Mouse (Mus musculus) heart, embryonic 16.5 days (tissue): ENCODE measurements at regions not wholly inside any gene's neighbourhood (a gene's known extent, or its start where the extent isn't known, plus 50 kb on each side); places are given as distances from the start of the nearest gene placed in this dataset.
"Not testable (repeated sequence)": the region's sequence is repeated elsewhere in the genome, so short reads cannot be mapped to it uniquely, and the experiment has no call there.

Source experiments
- ATAC-seq: fragments of 200-750 bp; cut with Nextera tagmentation; replicated peaks from 2 replicates; pipeline ENCODE4 v1.8.0; 2017; ENCODE audit warnings: moderate number of reproducible peaks; ENCODE audit not compliant: insufficient read depth, low FRiP score; ENCODE audit errors: extremely low read depth
- H3K27ac ChIP-seq: fragments of 300-500 bp; sonication (generic); 2 replicates; pipeline ENCODE4 v1.5.1; 2014; ENCODE audit warnings: mild to moderate bottlenecking, low read length, control low read depth, moderate library complexity
- H3K27me3 ChIP-seq: fragments of 300-500 bp; sonication (generic); 2 replicates; pipeline ENCODE4 v1.6.1; 2014; ENCODE audit warnings: low read length, mixed read lengths; ENCODE audit not compliant: control insufficient read depth, insufficient read depth
- H3K36me3 ChIP-seq: fragments of 300-500 bp; sonication (generic); 2 replicates; pipeline ENCODE4 v1.6.1; 2014; ENCODE audit not compliant: control insufficient read depth, insufficient read depth
- H3K4me1 ChIP-seq: fragments of 300-500 bp; sonication (generic); 2 replicates; pipeline ENCODE4 v1.6.1; 2014; ENCODE audit warnings: low read length, mixed read lengths; ENCODE audit not compliant: control insufficient read depth, insufficient read depth
- H3K4me2 ChIP-seq: fragments of 300-500 bp; sonication (generic); 2 replicates; pipeline ENCODE4 v1.6.1; 2014; ENCODE audit warnings: low read depth, mild to moderate bottlenecking, control low read depth, low read length
- H3K4me3 ChIP-seq: fragments of 300-500 bp; sonication (generic); 2 replicates; pipeline ENCODE4 v1.5.1; 2014; ENCODE audit warnings: mild to moderate bottlenecking, control low read depth, low read length
- H3K9ac ChIP-seq: fragments of 300-500 bp; sonication (generic); 2 replicates; pipeline ENCODE4 v1.6.1; 2014; ENCODE audit warnings: low read length, control low read depth
- H3K9me3 ChIP-seq: fragments of 300-500 bp; sonication (generic); replicated peaks from 2 replicates; pipeline ENCODE4 v1.6.1; 2016; ENCODE audit warnings: low read length; ENCODE audit not compliant: control insufficient read depth
- WGBS: fragments of 180-500 bp; shearing (Covaris S2); extraction: QIAGEN DNeasy Blood & Tissue Kit; methylation state at CpG from one replicate; pipeline ENCODE4 v1.1.7; 2014; 5-methylcytosine and 5-hydroxymethylcytosine counted together

DNA sequence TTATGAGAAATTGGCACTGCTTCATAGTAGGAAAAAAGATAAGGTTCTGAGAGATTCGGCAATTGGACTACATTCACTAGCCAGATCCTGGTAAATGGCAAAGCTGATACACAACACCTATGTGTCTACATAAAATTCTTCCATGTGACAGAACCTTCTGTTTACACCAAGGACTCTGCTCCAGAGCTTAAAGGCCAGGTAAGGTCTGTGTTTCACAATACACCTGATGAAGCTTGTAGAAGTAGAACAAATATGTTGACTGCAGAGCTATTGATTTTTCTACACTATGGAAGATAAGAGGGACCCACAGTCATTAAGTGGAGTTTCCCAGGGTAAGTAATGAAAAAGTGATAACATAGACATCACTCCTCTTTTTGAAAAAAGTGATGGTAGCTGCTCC, 480.7 kb downstream of the Cypt12 start:
- ATAC-seq = no peak
- Histone ChIP-seq H3K9ac (no peak overlapping the region), H3K4me1 (no peaks in the 10 kb centered on the region), H3K4me3 (no peak overlapping the region), H3K27me3 (no peaks in the 10 kb centered on the region), H3K9me3 (no peaks in the 10 kb centered on the region), H3K36me3 (no peaks in the 10 kb centered on the region), H3K4me2 (no peak overlapping the region), H3K27ac (no peak overlapping the region)
- 78% methylated on average over 1 of the region's 1 CpGs for WGBS

DNA sequence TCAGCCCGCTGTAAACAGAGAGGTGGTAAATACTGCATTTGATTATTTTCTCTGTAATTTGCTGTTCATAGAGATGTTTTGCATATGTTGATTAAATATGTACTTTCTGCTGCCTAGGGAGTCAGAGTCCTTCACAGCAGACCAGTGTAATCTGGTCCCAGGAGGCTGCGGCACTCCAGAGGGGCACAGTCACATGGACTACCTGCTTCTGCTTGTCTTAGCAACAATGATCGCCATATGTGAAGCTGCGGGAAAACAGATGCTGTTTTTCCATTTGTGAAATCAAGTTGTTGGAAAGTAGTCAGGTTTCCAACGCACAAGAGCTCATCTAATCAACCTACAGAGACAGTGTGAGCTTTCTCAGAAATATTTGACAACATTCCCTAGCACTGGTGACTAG, 490.6 kb downstream of the Cypt12 start:
- H3K9me3 ChIP-seq = no peaks in the 10 kb centered on the region
- H3K36me3 ChIP-seq = no peaks in the 10 kb centered on the region
- no peak overlapping the region for H3K4me2 ChIP-seq
- H3K27ac ChIP-seq = no peak overlapping the region
- H3K9ac ChIP-seq = no peak overlapping the region
- H3K27me3 ChIP-seq = no peaks in the 10 kb centered on the region
- H3K4me1 ChIP-seq = no peaks in the 10 kb centered on the region
- no peak overlapping the region for H3K4me3 ChIP-seq
- ATAC-seq = no peak
- WGBS = 74% methylated on average over 5 of the region's 5 CpGs

DNA sequence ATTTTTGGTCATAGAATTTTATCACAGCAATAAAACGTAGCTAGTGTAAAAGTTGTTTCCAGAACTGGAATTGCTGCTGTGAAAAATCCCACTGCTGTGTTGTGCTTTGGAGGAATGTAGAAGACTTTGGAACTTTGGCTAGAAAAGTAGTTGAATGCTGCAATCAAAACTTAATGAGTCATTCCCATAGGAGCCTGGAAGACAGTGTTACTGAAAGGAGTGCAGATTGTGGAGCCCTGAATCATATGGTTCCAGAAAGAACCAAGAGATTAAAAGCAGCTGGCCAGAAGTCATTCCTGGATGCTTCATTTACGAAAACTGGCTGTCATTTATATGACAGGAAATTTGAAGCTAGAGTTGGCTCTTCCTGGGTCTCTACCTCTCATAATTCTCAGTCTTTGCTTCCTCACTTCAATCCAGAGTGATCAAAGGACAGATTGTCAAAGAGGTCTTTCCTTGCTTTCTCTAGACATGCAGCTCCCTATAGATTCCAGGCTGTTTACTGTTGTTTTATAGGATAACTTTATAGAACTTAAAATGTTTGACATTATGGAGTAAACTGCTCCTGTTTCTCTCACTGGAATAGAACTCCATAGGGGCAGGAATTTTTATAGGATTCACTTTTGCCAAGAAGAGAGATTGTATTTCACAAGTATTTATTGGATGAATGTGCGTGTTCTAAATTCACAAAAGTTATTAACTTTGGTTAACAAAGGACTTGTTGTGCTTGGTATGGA, 504.2 kb downstream of the Cypt12 start:
- Histone ChIP-seq H3K4me3 (no peak overlapping the region), H3K27ac (no peak overlapping the region), H3K27me3 (no peaks in the 10 kb centered on the region), H3K4me2 (no peak overlapping the region), H3K9ac (no peak overlapping the region), H3K9me3 (no peaks in the 10 kb centered on the region), H3K36me3 (no peaks in the 10 kb centered on the region), H3K4me1 (no peaks in the 10 kb centered on the region)
- 74% methylated on average over 3 of the region's 3 CpGs for WGBS
- ATAC-seq = no peak

DNA sequence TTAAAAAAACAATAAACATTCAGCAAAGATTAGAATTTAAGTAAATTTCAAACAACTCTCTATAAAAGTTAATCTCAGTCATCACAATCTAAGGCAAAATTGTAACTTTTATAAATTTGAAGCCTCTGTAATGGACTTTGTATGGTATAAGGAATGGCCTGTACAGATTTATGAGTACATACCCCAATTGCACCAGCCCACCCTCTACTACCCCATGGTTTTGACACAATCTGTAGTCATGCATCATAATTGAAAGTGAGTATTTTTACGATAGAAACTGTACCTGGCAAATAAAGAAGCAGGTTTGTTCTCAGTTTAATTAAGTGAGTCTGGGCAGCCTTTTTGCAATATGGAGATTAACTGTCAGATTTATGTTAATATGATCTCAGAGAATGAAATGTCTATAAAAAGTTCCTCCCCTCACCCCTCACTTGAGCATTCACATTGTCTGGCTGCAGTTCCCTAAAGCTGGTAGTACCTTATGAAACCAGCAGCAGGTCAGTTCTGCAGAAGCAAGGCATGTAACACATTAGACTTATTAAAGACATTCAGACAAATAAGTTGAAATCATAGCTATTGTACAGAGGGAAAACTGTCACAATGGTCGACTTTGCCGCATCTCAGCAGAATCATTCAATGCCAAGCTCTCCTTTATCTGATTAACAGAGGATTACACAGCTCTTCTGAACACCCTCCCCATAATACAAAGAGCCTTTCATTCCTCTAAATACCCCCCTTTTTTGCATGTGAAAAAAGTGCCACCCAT, 505.2 kb downstream of the Cypt12 start:
- 74% methylated on average over 1 of the region's 3 CpGs for WGBS
- Histone ChIP-seq H3K36me3 (no peaks in the 10 kb centered on the region), H3K27ac (no peak overlapping the region), H3K9me3 (no peaks in the 10 kb centered on the region), H3K4me2 (no peak overlapping the region), H3K4me3 (no peak overlapping the region), H3K27me3 (no peaks in the 10 kb centered on the region), H3K9ac (no peak overlapping the region), H3K4me1 (no peaks in the 10 kb centered on the region)
- ATAC-seq = no peak

DNA sequence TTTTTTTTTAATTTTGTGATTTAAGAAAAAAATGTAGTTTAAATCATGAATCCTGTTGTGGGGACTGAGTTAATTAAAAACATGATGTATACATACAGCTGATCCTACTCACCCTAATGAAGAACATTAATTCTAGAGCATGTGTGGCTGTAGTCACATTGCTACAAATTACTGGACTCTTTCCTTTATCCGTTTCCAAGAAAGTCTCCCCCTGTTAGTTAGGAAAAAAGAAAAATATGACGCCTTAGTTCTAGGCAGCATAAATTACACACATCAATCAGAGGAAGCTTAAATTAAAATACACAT, 505.7 kb downstream of the Cypt12 start:
- WGBS = 88% methylated on average over 2 of the region's 2 CpGs
- Histone ChIP-seq H3K4me1 (no peaks in the 10 kb centered on the region), H3K4me3 (no peak overlapping the region), H3K4me2 (no peak overlapping the region), H3K27me3 (no peaks in the 10 kb centered on the region), H3K36me3 (no peaks in the 10 kb centered on the region), H3K27ac (no peak overlapping the region), H3K9me3 (no peaks in the 10 kb centered on the region), H3K9ac (no peak overlapping the region)
- no peak for ATAC-seq

DNA sequence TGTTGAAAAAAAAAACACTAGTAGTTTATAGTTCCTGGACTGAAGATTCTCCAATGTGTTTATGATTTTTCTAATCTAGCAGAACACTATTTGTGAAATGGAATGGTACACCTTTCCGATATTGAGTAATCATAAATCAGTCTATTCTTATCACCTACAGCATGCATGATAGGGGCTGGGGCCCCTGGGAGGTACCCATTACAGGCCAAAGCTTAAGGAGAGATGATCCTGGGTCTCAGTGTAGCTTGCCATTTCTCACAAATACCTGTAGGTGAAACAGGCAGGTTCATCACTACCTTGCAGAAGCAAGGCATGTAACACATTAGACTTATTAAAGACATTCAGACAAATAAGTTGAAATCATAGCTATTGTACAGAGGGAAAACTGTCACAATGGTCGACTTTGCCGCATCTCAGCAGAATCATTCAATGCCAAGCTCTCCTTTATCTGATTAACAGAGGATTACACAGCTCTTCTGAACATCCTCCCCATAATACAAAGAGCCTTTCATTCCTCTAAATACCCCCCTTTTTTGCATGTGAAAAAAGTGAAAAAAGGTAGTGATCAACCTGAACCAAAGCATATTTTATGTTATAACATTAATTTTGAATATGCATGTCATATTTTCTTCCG, 506.5 kb downstream of the Cypt12 start:
- not testable (repeated sequence) for H3K9ac ChIP-seq

DNA sequence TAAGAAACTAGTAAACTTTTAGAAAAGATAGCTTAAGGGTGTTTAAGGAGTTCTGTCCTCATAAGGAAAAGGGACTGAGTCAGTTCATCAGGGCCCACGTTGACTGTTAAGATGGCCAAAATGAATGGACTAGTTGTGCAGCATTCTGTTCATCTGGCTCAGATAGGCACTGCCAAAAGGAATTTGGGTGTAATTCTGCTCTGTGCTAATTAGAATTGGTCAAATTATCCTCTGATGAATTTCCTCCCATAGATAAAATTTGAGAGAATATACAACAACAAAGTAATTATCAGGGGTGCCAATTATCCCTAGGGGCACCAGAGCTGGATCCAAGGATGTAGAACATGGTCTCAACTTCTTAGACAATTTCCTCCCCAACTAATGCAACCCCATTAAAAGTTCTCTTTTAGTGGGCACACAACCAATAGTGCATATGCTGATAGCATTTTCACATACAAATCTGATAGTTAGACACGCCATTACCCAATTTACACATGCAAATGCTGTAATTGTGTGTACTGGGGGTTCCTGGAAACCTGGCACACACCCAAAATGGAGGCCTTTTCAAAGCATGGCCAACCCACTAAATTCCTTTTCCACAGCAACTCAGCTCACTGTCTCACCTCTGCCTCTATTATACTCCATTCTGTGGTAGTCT, 508.0 kb downstream of the Cypt12 start:
- no peaks in the 10 kb centered on the region for H3K36me3 ChIP-seq
- no peak overlapping the region for H3K27ac ChIP-seq
- WGBS = 71% methylated on average over 2 of the region's 2 CpGs
- H3K4me3 ChIP-seq = no peak overlapping the region
- no peak overlapping the region for H3K9ac ChIP-seq
- H3K27me3 ChIP-seq = no peaks in the 10 kb centered on the region
- ATAC-seq = no peak
- H3K9me3 ChIP-seq = no peaks in the 10 kb centered on the region
- H3K4me2 ChIP-seq = no peak overlapping the region
- no peaks in the 10 kb centered on the region for H3K4me1 ChIP-seq

More for the DNA sequence above, 506.5 kb downstream of the Cypt12 start:
- not testable (repeated sequence) for H3K27me3 ChIP-seq, H3K4me3 ChIP-seq, H3K4me2 ChIP-seq, ATAC-seq, H3K27ac ChIP-seq, H3K9me3 ChIP-seq, H3K36me3 ChIP-seq, H3K4me1 ChIP-seq
- WGBS = 88% methylated on average over 2 of the region's 4 CpGs

DNA sequence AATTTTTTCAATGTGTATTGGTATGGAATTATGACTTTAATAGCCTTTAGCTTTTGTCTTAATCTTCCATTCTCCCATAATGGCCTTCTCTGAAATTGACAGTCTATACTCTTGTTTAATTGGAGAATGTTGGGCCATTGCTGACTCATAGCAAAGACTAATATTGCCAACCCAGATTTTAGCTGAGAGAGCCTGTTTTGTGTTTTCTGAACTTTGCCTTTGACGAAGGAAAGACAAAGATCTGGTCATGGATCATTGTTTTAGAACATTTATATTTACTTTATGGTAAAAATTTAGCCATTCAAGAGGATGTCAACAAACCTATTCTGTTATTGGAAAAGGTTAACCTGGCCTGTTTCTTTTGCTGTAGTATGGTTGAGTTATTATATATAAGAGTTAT, 512.1 kb downstream of the Cypt12 start:
- H3K9ac ChIP-seq = no peak overlapping the region
- no peak for ATAC-seq
- H3K27ac ChIP-seq = no peak overlapping the region
- no peaks in the 10 kb centered on the region for H3K36me3 ChIP-seq
- WGBS = 77% methylated on average over 1 of the region's 1 CpGs
- H3K4me1 ChIP-seq = no peaks in the 10 kb centered on the region
- no peaks in the 10 kb centered on the region for H3K27me3 ChIP-seq
- H3K4me3 ChIP-seq = no peak overlapping the region
- no peak overlapping the region for H3K4me2 ChIP-seq
- no peaks in the 10 kb centered on the region for H3K9me3 ChIP-seq

DNA sequence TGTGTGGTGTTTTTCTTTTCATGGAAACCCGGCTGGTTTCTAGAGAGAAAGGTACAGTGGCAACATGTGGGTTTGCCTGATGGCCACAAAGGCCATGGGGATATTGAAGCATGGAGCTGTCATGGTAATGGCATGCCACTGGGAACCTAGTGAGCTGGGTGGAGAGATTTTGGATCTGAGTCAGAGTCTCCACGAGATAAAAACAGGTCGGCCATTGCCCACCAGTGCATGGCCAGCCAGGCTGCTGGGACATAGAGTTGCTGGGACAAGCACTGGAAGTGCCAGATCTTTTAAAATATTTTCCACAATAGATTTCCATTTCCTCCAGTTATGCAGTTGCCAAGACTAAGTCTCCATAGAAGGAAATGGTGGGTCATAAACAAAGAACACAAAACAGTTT, 523.6 kb downstream of the Cypt12 start:
- no peaks in the 10 kb centered on the region for H3K27me3 ChIP-seq
- no peaks in the 10 kb centered on the region for H3K36me3 ChIP-seq
- no peak for ATAC-seq
- no peak overlapping the region for H3K27ac ChIP-seq
- no peak overlapping the region for H3K4me2 ChIP-seq
- H3K9ac ChIP-seq = no peak overlapping the region
- 72% methylated on average over 3 of the region's 3 CpGs for WGBS
- no peaks in the 10 kb centered on the region for H3K4me1 ChIP-seq
- no peak overlapping the region for H3K4me3 ChIP-seq
- no peaks in the 10 kb centered on the region for H3K9me3 ChIP-seq
